Mouse (Mus musculus) lung, postnatal 0 days (tissue): Measurements from ENCODE around the gene Map3k6. TPM values are rescaled to one million over a fixed set of nuclear protein-coding genes. Genes with fewer than 3 reads are reported as not detected.

ENCODE experiments used
- ATAC-seq: fragments of 200-750 bp; cut with Nextera tagmentation; 2 replicates; pipeline ENCODE4 v1.8.0; 2017; ENCODE audit warnings: moderate library complexity
- DNase-seq: peaks from one replicate; pipeline ENCODE4 v3.0.0-alpha.2; 2016; ENCODE audit warnings: low spot score
- H3K27ac ChIP-seq: fragments of 300-500 bp; sonication (generic); 2 replicates; pipeline ENCODE4 v1.5.1; 2014; ENCODE audit warnings: antibody characterized with exemption, mild to moderate bottlenecking, low read length, mixed read lengths
- H3K27me3 ChIP-seq: fragments of 300-500 bp; sonication (generic); replicated peaks from 2 replicates; pipeline ENCODE4 v1.6.1; 2014; ENCODE audit warnings: low read length, mixed read lengths; ENCODE audit not compliant: insufficient read depth
- H3K36me3 ChIP-seq: fragments of 300-500 bp; sonication (generic); 2 replicates; pipeline ENCODE4 v1.6.1; 2014; ENCODE audit warnings: low read length, mixed read lengths; ENCODE audit not compliant: insufficient read depth
- H3K4me1 ChIP-seq: fragments of 300-500 bp; sonication (generic); 2 replicates; pipeline ENCODE4 v1.6.1; 2014; ENCODE audit warnings: antibody characterized with exemption, low read depth, low read length, mixed read lengths; ENCODE audit not compliant: insufficient read depth
- H3K4me2 ChIP-seq: fragments of 300-500 bp; sonication (generic); replicated peaks from 2 replicates; pipeline ENCODE4 v1.6.1; 2014; ENCODE audit warnings: low read depth, mild to moderate bottlenecking, low read length, moderate library complexity, mixed read lengths
- H3K4me3 ChIP-seq: fragments of 300-500 bp; sonication (generic); 2 replicates; pipeline ENCODE4 v1.5.1; 2014; ENCODE audit warnings: low read depth, low read length
- H3K9ac ChIP-seq: fragments of 300-500 bp; sonication (generic); replicated peaks from 2 replicates; pipeline ENCODE4 v1.6.1; 2014; ENCODE audit warnings: low read depth, mild to moderate bottlenecking
- H3K9me3 ChIP-seq: fragments of 300-500 bp; sonication (generic); 2 replicates; pipeline ENCODE4 v1.6.1; 2016; ENCODE audit warnings: low read length, mixed read lengths
- CTCF ChIP-seq: IDR thresholded peaks from 2 replicates; pipeline ENCODE4 v1.5.1; 2016; ENCODE audit warnings: antibody characterized with exemption, mild to moderate bottlenecking
- EP300 ChIP-seq: IDR thresholded peaks from 2 replicates; pipeline ENCODE4 v1.6.1; 2016; ENCODE audit warnings: antibody characterized with exemption, mild to moderate bottlenecking, control low read depth
- WGBS: fragments of 180-500 bp; shearing (Covaris S2); extraction: QIAGEN DNeasy Blood & Tissue Kit; methylation state at CpG from one replicate; pipeline ENCODE4 v1.1.7; 2014; 5-methylcytosine and 5-hydroxymethylcytosine counted together
- polyA plus RNA-seq: library from polyadenylated mRNA; unstranded; fragments of >200 nt; fragmentation: Nextera tagmentation; extraction: Ambion mirVana; gene quantifications from 2 replicates; pipeline ENCODE4 v1.2.1, GENCODE M21; 2015

The Map3k6 gene
- polyA plus RNA-seq, result 7.8 and 18.7 TPM in 2 replicates

DNA sequence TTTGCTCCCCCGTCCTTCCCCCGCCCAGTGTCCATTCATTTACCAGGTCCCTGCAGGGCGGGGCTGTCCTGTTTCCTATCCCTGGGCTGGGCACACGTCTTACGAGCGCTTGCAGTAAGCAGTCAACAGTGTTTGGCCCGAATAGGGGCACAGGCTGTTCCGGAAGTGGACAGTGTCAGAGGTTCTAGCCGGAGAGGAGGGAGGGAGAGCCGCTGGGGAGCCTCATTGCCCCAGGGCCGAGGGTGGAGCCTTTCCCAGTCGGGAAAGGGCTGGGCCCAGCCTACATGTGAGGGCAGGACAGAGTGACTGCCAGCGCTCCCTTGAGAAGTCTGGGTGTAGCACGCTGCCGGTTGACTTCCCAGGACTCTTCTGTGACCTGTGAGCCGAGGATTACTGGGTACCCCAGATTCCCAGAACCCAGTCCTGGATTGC is at the start of gene Map3k6:
Gene Map3k6 (plus strand): TSS at position 329 of the 432 bp plus-strand sequence.
- peak within 1 kb of the TSS; percentile 77 for H3K4me3 ChIP-seq
- H3K36me3 ChIP-seq, result no peaks in the 10 kb centered on the region
- H3K9ac ChIP-seq, result peak within 1 kb of the TSS; percentile 97
- peak within 1 kb of the TSS; percentile 99 for H3K27ac ChIP-seq
- no peaks in the 10 kb centered on the region for H3K9me3 ChIP-seq
- DNase-seq, result peak; percentile 98
- WGBS, result 2% methylated on average over 16 of the region's 16 CpGs
- peak; percentile 87 for ATAC-seq
- H3K27me3 ChIP-seq, result no peaks in the 10 kb centered on the region
- peak within 1 kb of the TSS; percentile 96 for H3K4me2 ChIP-seq
- TF ChIP-seq CTCF (peak; percentile 26; the same call in 1 of the 2 replicates), EP300 (peak; percentile 100)
- peaks cover 5% of the 10 kb centered on the region; the same call in 1 of the 2 replicates for H3K4me1 ChIP-seq

DNA sequence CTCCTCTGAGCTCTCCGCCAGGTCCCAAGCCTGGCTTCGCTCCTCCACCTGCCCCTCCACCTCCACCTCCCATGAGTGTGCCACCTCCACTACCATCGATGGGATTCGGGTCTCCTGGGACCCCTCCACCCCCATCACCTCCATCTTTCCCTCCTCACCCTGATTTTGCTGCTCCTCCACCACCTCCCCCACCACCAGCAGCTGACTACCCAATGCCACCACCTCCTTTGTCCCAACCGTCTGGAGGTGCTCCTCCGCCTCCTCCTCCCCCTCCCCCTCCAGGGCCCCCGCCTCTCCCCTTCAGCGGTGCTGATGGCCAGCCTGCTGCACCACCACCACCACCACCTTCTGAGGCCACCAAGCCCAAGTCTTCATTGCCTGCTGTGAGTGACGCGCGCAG is 46.1 kb upstream of the Map3k6 start:
- H3K4me1 ChIP-seq, result no peaks in the 10 kb centered on the region; the same call in none of the 2 replicates
- no peak overlapping the region for H3K4me2 ChIP-seq
- WGBS, result 86% methylated on average over 9 of the region's 11 CpGs
- no peak for DNase-seq
- H3K27me3 ChIP-seq, result no peaks in the 10 kb centered on the region
- no peak for ATAC-seq
- TF ChIP-seq CTCF, result no peak
- no peak for TF ChIP-seq EP300
- H3K36me3 ChIP-seq, result peaks cover 56% of the 10 kb centered on the region
- H3K9ac ChIP-seq, result no peak overlapping the region
- no peak overlapping the region for H3K4me3 ChIP-seq
- H3K27ac ChIP-seq, result no peak overlapping the region
- H3K9me3 ChIP-seq, result no peaks in the 10 kb centered on the region

DNA sequence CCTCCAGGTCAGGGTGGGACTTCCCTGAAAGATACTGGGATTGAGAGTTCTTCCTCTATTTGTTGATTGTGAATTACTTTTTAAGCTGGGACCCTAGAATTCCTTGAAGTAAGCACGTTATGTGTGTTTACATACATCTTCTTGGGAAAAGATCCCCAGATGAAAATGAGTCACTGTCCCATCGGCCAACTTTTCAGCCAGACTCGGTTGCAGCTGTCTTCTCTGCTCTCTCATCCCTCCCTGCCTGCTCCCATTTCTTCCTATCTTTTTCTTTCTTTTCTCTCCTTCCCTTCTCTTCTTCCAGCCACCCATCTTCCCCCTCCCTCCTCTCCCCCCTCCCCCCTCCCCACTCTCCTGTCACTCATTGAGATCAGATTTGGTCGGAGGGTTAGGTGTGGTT is 45.6 kb upstream of the Map3k6 start:
- 63% methylated on average over 4 of the region's 4 CpGs for WGBS
- no peak for ATAC-seq
- peaks cover 53% of the 10 kb centered on the region for H3K36me3 ChIP-seq

DNA sequence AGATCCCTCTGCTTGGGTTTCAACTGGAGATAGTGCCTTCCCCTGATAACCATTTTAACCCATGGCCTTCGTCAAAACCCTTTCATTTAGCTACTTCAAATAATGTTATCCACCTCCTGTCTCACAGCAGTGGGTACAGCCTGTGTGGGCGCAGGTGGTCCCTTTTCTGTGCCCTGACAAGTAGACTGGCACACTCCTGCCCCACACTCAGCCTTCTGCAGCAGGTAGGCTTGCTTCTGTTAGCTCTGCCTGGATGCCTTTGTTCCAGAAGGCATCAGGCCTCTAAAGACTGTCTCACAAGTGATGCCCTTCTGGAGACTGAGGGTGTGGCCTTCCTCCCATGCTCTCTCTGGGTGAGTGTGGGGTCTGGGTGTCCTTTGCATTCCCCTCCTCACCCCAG is 44.5 kb upstream of the Map3k6 start:
- Histone ChIP-seq H3K27me3 (no peaks in the 10 kb centered on the region), H3K9ac (no peak overlapping the region), H3K9me3 (no peaks in the 10 kb centered on the region), H3K36me3 (peaks cover 48% of the 10 kb centered on the region), H3K4me1 (peaks cover 13% of the 10 kb centered on the region), H3K4me2 (no peak overlapping the region), H3K27ac (no peak overlapping the region), H3K4me3 (no peak overlapping the region)
- WGBS, result 90% methylated on average over 2 of the region's 2 CpGs
- no peak for TF ChIP-seq EP300
- no peak for TF ChIP-seq CTCF
- ATAC-seq (no peak), DNase-seq (no peak)

More for the DNA sequence above, 45.6 kb upstream of the Map3k6 start:
- Histone ChIP-seq H3K4me1 (peaks cover 1% of the 10 kb centered on the region), H3K9ac (no peak overlapping the region), H3K27ac (no peak overlapping the region), H3K27me3 (no peaks in the 10 kb centered on the region), H3K4me3 (no peak overlapping the region), H3K4me2 (no peak overlapping the region), H3K9me3 (no peaks in the 10 kb centered on the region)
- DNase-seq, result no peak
- TF ChIP-seq EP300, result no peak
- no peak for TF ChIP-seq CTCF

DNA sequence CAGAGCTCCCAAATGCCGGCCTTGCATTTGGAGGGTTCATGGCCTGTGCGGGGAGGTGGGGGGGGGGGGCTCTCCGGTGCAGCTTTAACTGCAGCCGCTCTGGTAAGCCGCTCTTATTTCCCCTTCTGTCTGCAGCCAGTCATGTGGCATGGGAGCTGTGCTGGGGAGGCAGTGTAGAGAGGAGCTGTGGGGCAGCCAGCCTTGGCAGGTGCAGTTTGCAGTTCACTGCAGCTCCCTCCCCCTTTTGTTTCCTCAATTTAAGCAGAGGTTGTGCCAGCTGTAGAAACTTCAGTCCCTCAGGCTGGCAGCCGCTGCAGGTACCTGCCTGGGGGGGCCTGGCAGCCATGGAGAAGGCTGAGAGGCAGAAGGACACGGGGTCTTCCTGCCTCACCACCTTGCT is 43.8 kb upstream of the Map3k6 start:
- peaks cover 41% of the 10 kb centered on the region for H3K36me3 ChIP-seq
- ATAC-seq (no peak), DNase-seq (no peak)
- no peaks in the 10 kb centered on the region for H3K9me3 ChIP-seq
- H3K4me2 ChIP-seq, result no peak overlapping the region
- H3K27ac ChIP-seq, result 0 out of 2 replicates have a peak overlapping the region, but pooled peaks have one; percentile 1
- no peaks in the 10 kb centered on the region for H3K27me3 ChIP-seq
- H3K9ac ChIP-seq, result no peak overlapping the region
- 69% methylated on average over 7 of the region's 7 CpGs for WGBS
- TF ChIP-seq CTCF, result no peak
- H3K4me3 ChIP-seq, result no peak overlapping the region
- H3K4me1 ChIP-seq, result peaks cover 16% of the 10 kb centered on the region

GRCm38 (mm10) chr4:133197355-133197754 is 43.3 kb upstream of the Map3k6 start:
- ATAC-seq, result no peak
- peaks cover 16% of the 10 kb centered on the region for H3K4me1 ChIP-seq
- WGBS, result 38% methylated on average over 5 of the region's 5 CpGs

More at GRCm38 (mm10) chr4:133197355-133197754, 43.3 kb upstream of the Map3k6 start:
- no peak overlapping the region for H3K4me3 ChIP-seq
- H3K9ac ChIP-seq, result no peak overlapping the region
- H3K4me2 ChIP-seq, result no peak overlapping the region
- H3K36me3 ChIP-seq, result peaks cover 36% of the 10 kb centered on the region
- DNase-seq, result no peak
- no peak for TF ChIP-seq EP300
- no peak for TF ChIP-seq CTCF
- H3K27me3 ChIP-seq, result no peaks in the 10 kb centered on the region
- H3K9me3 ChIP-seq, result no peaks in the 10 kb centered on the region
- peak overlapping the region; percentile 62; the same call in 1 of the 2 replicates for H3K27ac ChIP-seq
